Mouse (Mus musculus) kidney, postnatal 0 days (tissue): ENCODE measurements around the gene Cc2d1b. TPM values are rescaled to one million over a fixed set of nuclear protein-coding genes. Genes with fewer than 3 reads are reported as not detected.
A peak's percentile ranks its signal among the peaks of the same experiment; 100 is the strongest.

Experiments
- ATAC-seq: fragments of 200-750 bp; cut with Nextera tagmentation; replicated peaks from 2 replicates; pipeline ENCODE4 v1.8.0; 2017; ENCODE audit warnings: low read depth, moderate number of reproducible peaks, moderate TSS enrichment, moderate library complexity; ENCODE audit not compliant: low FRiP score
- DNase-seq: peaks from one replicate; pipeline ENCODE4 v3.0.0-alpha.2; 2016; ENCODE audit warnings: low spot score
- H3K27ac ChIP-seq: fragments of 300-500 bp; sonication (generic); 2 replicates; pipeline ENCODE4 v1.5.1; 2014; ENCODE audit warnings: mild to moderate bottlenecking
- H3K27me3 ChIP-seq: fragments of 300-500 bp; sonication (generic); 2 replicates; pipeline ENCODE4 v1.6.1; 2014; ENCODE audit warnings: low read length, mixed read lengths; ENCODE audit not compliant: insufficient read depth
- H3K36me3 ChIP-seq: fragments of 300-500 bp; sonication (generic); 2 replicates; pipeline ENCODE4 v1.6.1; 2014; ENCODE audit warnings: low read length, mixed read lengths; ENCODE audit not compliant: insufficient read depth
- H3K4me1 ChIP-seq: fragments of 300-500 bp; sonication (generic); replicated peaks from 2 replicates; pipeline ENCODE4 v1.6.1; 2014; ENCODE audit warnings: antibody characterized with exemption, low read length, mixed read lengths; ENCODE audit not compliant: insufficient read depth
- H3K4me2 ChIP-seq: fragments of 300-500 bp; sonication (generic); 2 replicates; pipeline ENCODE4 v1.6.1; 2014; ENCODE audit warnings: mild to moderate bottlenecking, low read length, moderate library complexity, mixed read lengths
- H3K4me3 ChIP-seq: fragments of 300-500 bp; sonication (generic); replicated peaks from 2 replicates; pipeline ENCODE4 v1.5.1; 2014; ENCODE audit warnings: low read depth, low read length
- H3K9ac ChIP-seq: fragments of 300-500 bp; sonication (generic); 2 replicates; pipeline ENCODE4 v1.6.1; 2014; ENCODE audit warnings: low read depth, low read length
- H3K9me3 ChIP-seq: fragments of 300-500 bp; sonication (generic); replicated peaks from 2 replicates; pipeline ENCODE4 v1.6.1; 2016; ENCODE audit warnings: low read length, inconsistent platforms, mixed read lengths
- CTCF ChIP-seq: IDR thresholded peaks from 2 replicates; pipeline ENCODE4 v1.5.1; 2016; ENCODE audit warnings: antibody characterized with exemption, low read depth, mild to moderate bottlenecking, moderate library complexity
- WGBS: fragments of 180-500 bp; shearing (Covaris S2); extraction: QIAGEN DNeasy Blood & Tissue Kit; methylation state at CpG from one replicate; pipeline ENCODE4 v1.1.7; 2014; 5-methylcytosine and 5-hydroxymethylcytosine counted together
- polyA plus RNA-seq: library from polyadenylated mRNA; unstranded; fragments of >200 nt; fragmentation: Nextera tagmentation; extraction: Ambion mirVana; gene quantifications from 2 replicates; pipeline ENCODE4 v1.2.1, GENCODE M21; 2015

Gene Cc2d1b
- polyA plus RNA-seq, 1 experiment from 2014 or later, result 28.7 TPM

GRCm38 (mm10) chr4:108634696-108635095 is 15.0 kb downstream of the Cc2d1b start:
- H3K4me3 ChIP-seq, result no peak overlapping the region
- 87% methylated on average over 4 of the region's 4 CpGs for WGBS
- H3K27ac ChIP-seq, result no peak overlapping the region
- H3K9me3 ChIP-seq, result no peaks in the 10 kb centered on the region
- ATAC-seq, result no peak
- TF ChIP-seq CTCF, result no peak
- no peaks in the 10 kb centered on the region for H3K4me1 ChIP-seq
- no peak overlapping the region for H3K9ac ChIP-seq
- no peak overlapping the region for H3K4me2 ChIP-seq
- H3K36me3 ChIP-seq, result peaks cover 30% of the 10 kb centered on the region; the same call in 1 of the 2 replicates
- no peaks in the 10 kb centered on the region for H3K27me3 ChIP-seq
- no peak for DNase-seq

- Histone ChIP-seq H3K9ac (no peak overlapping the region), H3K4me1 (no peaks in the 10 kb centered on the region), H3K27me3 (no peaks in the 10 kb centered on the region), H3K36me3 (peaks cover 28% of the 10 kb centered on the region; the same call in 1 of the 2 replicates), H3K4me3 (no peak overlapping the region), H3K4me2 (no peak overlapping the region), H3K27ac (no peak overlapping the region), H3K9me3 (no peaks in the 10 kb centered on the region)
- no peak for DNase-seq
- TF ChIP-seq CTCF, result no peak
- no peak for ATAC-seq
These were observed 15.4 kb downstream of the Cc2d1b start for GRCm38 (mm10) chr4:108635101-108635500.

GRCm38 (mm10) chr4:108637721-108638120 is 18.0 kb downstream of the Cc2d1b start:
- H3K4me1 ChIP-seq, result no peaks in the 10 kb centered on the region
- no peak overlapping the region for H3K4me3 ChIP-seq
- no peak overlapping the region for H3K27ac ChIP-seq
- H3K27me3 ChIP-seq, result no peaks in the 10 kb centered on the region
- no peak overlapping the region for H3K9ac ChIP-seq
- TF ChIP-seq CTCF, result no peak
- WGBS, result 92% methylated on average over 3 of the region's 3 CpGs
- peaks cover 27% of the 10 kb centered on the region for H3K36me3 ChIP-seq
- no peaks in the 10 kb centered on the region for H3K9me3 ChIP-seq
- ATAC-seq (no peak), DNase-seq (no peak)
- no peak overlapping the region for H3K4me2 ChIP-seq

DNA sequence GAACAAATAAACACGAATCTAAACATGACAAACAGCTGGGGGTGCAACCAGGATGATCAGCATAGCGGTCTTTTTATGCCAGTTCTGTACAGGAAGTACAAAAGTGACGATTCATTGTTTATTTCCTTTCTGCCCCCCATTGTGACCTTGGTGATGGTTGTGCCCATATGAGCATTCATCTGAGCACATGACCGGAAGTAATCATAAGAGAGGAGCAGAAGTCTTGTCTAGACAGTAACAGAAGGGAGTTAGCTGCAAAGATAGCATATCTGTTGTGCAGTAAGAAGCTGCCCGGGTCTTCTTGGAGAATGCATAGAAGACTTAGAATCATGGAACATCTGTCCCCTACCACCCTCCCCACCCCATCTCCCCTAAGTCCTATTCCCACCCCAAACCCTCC is 19.0 kb downstream of the Cc2d1b start:
- ATAC-seq, result no peak
- 76% methylated on average over 5 of the region's 5 CpGs for WGBS
- Histone ChIP-seq H3K36me3 (peaks cover 22% of the 10 kb centered on the region), H3K4me1 (no peaks in the 10 kb centered on the region), H3K4me3 (no peak overlapping the region), H3K4me2 (no peak overlapping the region), H3K9me3 (no peaks in the 10 kb centered on the region), H3K9ac (no peak overlapping the region), H3K27me3 (no peaks in the 10 kb centered on the region), H3K27ac (no peak overlapping the region)
- no peak for DNase-seq
- TF ChIP-seq CTCF, result no peak

DNA sequence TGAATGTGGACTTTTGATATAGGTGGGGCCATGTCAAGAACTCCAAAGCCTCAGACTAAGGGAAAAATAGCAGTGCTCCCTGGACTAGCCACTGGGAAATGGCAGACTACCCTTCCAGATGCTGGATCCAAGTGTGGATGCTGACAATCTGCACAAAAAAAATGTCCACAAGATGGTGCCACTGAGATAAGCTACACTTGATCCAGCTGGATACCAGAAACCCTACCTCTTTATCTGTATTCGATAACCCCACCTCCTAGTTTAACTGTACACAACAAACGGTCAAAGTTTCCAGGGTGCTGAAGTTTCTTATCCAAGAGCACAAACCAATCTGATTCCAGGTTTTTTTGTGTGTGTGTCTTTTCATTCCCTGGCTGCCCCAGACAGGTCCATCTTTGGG is 44.7 kb downstream of the Cc2d1b start:
- peak; percentile 70 for TF ChIP-seq CTCF
- no peak overlapping the region for H3K27ac ChIP-seq
- WGBS, result 49% methylated on average over 2 of the region's 2 CpGs
- H3K36me3 ChIP-seq, result peaks cover 7% of the 10 kb centered on the region; the same call in 1 of the 2 replicates
- H3K9ac ChIP-seq, result no peak overlapping the region
- no peak for ATAC-seq
- H3K4me2 ChIP-seq, result no peak overlapping the region
- no peak overlapping the region for H3K4me3 ChIP-seq
- H3K9me3 ChIP-seq, result no peaks in the 10 kb centered on the region
- no peaks in the 10 kb centered on the region for H3K4me1 ChIP-seq
- peak; percentile 53 for DNase-seq
- no peaks in the 10 kb centered on the region for H3K27me3 ChIP-seq

Other genes starting within 250 kb of the Cc2d1b start
- 0.66 and 0.70 TPM in 2 replicates for gene Shisal2a, start 236.6 kb upstream of the Cc2d1b start, polyA plus RNA-seq
- gene Gpx7, start 213.0 kb upstream of the Cc2d1b start, polyA plus RNA-seq, result 60.4 and 61.1 TPM in 2 replicates
- 56.6 and 56.9 TPM in 2 replicates for gene Tut4, start 160.5 kb upstream of the Cc2d1b start, polyA plus RNA-seq
- 66.6 and 68.2 TPM in 2 replicates for gene Prpf38a, start 40.6 kb upstream of the Cc2d1b start, polyA plus RNA-seq
- gene Orc1, start 40.5 kb upstream of the Cc2d1b start, polyA plus RNA-seq, result 4.6 and 4.9 TPM in 2 replicates
- gene 3110021N24Rik, start 99.7 kb downstream of the Cc2d1b start, polyA plus RNA-seq, result 1.1 and 1.6 TPM in 2 replicates
- 3.8 and 4.2 TPM in 2 replicates for gene Zfyve9, start 160.9 kb downstream of the Cc2d1b start, polyA plus RNA-seq
- gene Btf3l4, start 213.7 kb downstream of the Cc2d1b start, polyA plus RNA-seq, result 169 and 174 TPM in 2 replicates
- 94.0 and 98.3 TPM in 2 replicates for gene Txndc12, start 214.7 kb downstream of the Cc2d1b start, polyA plus RNA-seq
- gene Kti12, start 227.8 kb downstream of the Cc2d1b start, polyA plus RNA-seq, result 52.2 and 53.5 TPM in 2 replicates
- gene A730015C16Rik, start 228.7 kb downstream of the Cc2d1b start, polyA plus RNA-seq, result 1.8 and 2.4 TPM in 2 replicates